Mouse (Mus musculus): ENCODE measurements around the gene Acads. TPM values are rescaled to one million over a fixed set of nuclear protein-coding genes. Genes with fewer than 3 reads are reported as not detected.
"Not testable (repeated sequence)": the region's sequence is repeated elsewhere in the genome, so short reads cannot be mapped to it uniquely, and the experiment has no call there.

Acads gene
- polyA plus RNA-seq, 1 experiment from 2014 or later: 25.1 TPM

DNA sequence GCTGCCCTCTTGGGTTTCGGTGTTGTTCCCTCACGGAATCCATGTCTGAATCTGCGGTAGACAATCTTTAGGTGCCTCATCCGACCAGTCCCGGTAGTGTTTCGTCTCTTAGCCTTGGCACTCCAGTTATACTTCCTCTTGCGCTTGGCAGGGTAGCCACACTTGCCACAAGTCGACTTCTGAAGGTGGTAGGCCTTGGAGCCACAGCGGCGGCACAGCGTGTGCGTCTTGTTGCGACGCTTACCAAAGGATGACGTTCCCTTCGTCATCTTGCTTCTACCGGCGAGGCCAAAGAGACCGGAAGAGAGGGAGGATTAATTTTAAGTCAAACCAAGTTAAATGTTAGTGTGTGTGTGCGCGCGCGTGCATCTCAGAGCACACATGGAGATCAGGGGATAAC is 15.9 kb downstream of the Acads start:
- H3K27ac ChIP-seq; H3K4me1 ChIP-seq (replicated peaks); H3K9me3 ChIP-seq; H3K9ac ChIP-seq (replicated peaks); H3K27me3 ChIP-seq; H3K4me3 ChIP-seq (replicated peaks); H3K4me2 ChIP-seq (replicated peaks); ATAC-seq: not testable (repeated sequence)
- H3K36me3 ChIP-seq: peaks cover 33% of the 10 kb centered on the region
- 95% methylated on average over 23 of the region's 23 CpGs for WGBS

- Histone ChIP-seq H3K4me1 (replicated peaks) (no peaks in the 10 kb centered on the region), H3K4me2 (replicated peaks) (no peak overlapping the region), H3K36me3 (peaks cover 43% of the 10 kb centered on the region), H3K27me3 (no peaks in the 10 kb centered on the region), H3K9ac (replicated peaks) (no peak overlapping the region), H3K4me3 (replicated peaks) (no peak overlapping the region), H3K9me3 (no peaks in the 10 kb centered on the region), H3K27ac (no peak overlapping the region)
- no peak for ATAC-seq
- 91% methylated on average over 2 of the region's 2 CpGs for WGBS
Observed at GRCm38 (mm10) chr5:115102231-115102630, 16.9 kb downstream of the Acads start.

DNA sequence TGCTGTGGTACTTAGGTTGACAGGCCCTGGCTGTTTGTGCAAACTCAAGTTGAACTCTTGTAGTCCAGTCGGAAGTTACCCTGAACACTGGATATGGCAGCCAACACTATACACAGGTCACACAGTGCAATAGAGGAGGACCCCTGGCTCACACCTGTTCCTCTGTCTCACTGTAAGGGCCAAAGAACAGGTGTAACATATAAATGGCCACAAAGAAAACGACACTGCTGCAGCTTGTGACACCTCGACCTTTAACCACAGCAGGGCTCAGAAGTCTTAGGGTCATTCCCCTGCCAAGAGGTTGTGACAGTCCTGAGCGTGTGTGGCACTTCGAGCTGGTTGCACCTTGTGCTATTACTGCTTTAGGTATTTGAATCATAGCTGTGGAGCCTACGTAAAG is 18.7 kb downstream of the Acads start:
- 88% methylated on average over 6 of the region's 6 CpGs for WGBS
- Histone ChIP-seq H3K4me1 (replicated peaks) (no peaks in the 10 kb centered on the region), H3K4me3 (replicated peaks) (no peak overlapping the region), H3K9ac (replicated peaks) (no peak overlapping the region), H3K27me3 (no peaks in the 10 kb centered on the region), H3K27ac (no peak overlapping the region), H3K4me2 (replicated peaks) (no peak overlapping the region), H3K9me3 (no peaks in the 10 kb centered on the region), H3K36me3 (peaks cover 58% of the 10 kb centered on the region)
- no peak for ATAC-seq

DNA sequence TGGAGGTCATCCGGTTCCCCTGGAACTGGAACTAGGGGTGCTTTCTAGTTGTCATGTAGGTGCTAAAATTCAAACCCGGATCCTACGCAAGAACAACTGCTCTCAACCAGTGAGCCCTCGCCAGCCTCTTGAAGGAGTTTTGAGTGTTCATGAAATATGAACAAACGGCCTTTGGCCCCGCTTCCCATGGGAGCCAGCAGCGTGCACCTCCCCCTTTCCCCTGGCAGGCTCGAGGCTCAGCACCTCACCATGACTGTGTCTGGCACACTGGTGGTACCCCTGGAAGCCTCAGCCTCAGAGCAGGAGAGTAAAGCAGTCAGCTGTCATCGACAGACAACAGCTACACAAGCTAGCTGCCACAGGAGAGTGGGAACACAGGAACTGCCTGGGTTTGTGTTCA is 19.2 kb downstream of the Acads start:
- H3K36me3 ChIP-seq: peaks cover 63% of the 10 kb centered on the region
- H3K4me2 ChIP-seq (replicated peaks): no peak overlapping the region
- no peaks in the 10 kb centered on the region for H3K27me3 ChIP-seq
- H3K4me1 ChIP-seq (replicated peaks): no peaks in the 10 kb centered on the region
- no peak overlapping the region for H3K4me3 ChIP-seq (replicated peaks)
- WGBS: 87% methylated on average over 9 of the region's 9 CpGs
- no peak for ATAC-seq
- H3K27ac ChIP-seq: no peak overlapping the region
- H3K9ac ChIP-seq (replicated peaks): no peak overlapping the region
- H3K9me3 ChIP-seq: no peaks in the 10 kb centered on the region

DNA sequence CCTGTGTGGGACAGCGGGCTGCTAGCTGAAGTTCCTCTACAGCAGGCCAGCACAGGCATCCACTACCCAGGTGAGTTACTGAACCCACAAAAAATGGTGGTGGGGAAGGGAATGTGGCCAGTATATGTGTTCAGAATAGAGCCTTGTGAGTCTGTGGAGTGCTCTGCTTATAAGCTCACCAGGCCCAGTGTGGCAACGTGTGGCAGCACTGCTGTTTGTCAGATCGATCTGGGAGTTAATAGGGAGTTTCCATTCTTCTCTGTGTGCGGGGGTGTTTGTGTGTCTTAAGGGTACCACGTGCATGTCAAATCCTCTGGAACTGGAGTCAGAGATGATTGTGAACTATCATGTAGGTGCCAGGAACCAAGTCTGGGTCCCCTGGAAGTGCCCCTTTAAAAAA is 19.6 kb downstream of the Acads start:
- no peak overlapping the region for H3K9ac ChIP-seq (replicated peaks)
- H3K27ac ChIP-seq: no peak overlapping the region
- H3K27me3 ChIP-seq: no peaks in the 10 kb centered on the region
- no peak for ATAC-seq
- H3K4me2 ChIP-seq (replicated peaks): no peak overlapping the region
- WGBS: 85% methylated on average over 5 of the region's 5 CpGs
- no peak overlapping the region for H3K4me3 ChIP-seq (replicated peaks)
- H3K9me3 ChIP-seq: no peaks in the 10 kb centered on the region
- peaks cover 67% of the 10 kb centered on the region for H3K36me3 ChIP-seq
- H3K4me1 ChIP-seq (replicated peaks): no peaks in the 10 kb centered on the region

GRCm38 (mm10) chr5:115098195-115098594 is 21.0 kb downstream of the Acads start, which contains the start of gene Gm10401:
Gm10401 (minus strand) TSS chr5:115098295.
- no peaks in the 10 kb centered on the region for H3K4me1 ChIP-seq (replicated peaks)
- H3K4me2 ChIP-seq (replicated peaks): no peak within 1 kb of the TSS
- no peak within 1 kb of the TSS for H3K27ac ChIP-seq
- over 99% methylated on average over 8 of the region's 8 CpGs for WGBS
- H3K4me3 ChIP-seq (replicated peaks): no peak within 1 kb of the TSS
- peaks cover 70% of the 10 kb centered on the region for H3K36me3 ChIP-seq
- no peaks in the 10 kb centered on the region for H3K9me3 ChIP-seq
- no peak within 1 kb of the TSS for H3K9ac ChIP-seq (replicated peaks)
- no peaks in the 10 kb centered on the region for H3K27me3 ChIP-seq
- no peak for ATAC-seq

DNA sequence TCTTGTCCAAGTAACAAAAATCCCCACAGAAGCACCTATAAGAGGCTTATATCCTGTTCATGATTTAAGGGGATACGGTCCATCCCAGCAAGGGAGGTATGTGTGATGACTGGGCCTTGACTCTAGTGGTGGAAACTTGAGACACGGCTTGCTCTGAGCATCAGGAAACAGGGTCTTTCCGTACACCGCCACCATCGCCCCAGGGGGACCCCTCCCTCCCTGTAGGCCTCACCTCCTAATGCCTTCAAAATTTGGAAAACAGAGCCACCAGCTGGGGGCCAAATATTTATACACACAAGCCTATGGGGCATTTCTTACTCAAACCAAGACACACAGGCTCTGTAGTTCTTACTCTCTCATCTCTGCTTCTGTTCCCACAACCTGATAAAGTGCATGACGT is 27.4 kb downstream of the Acads start:
- no peaks in the 10 kb centered on the region for H3K9me3 ChIP-seq
- no peak overlapping the region for H3K4me3 ChIP-seq (replicated peaks)
- 92% methylated on average over 6 of the region's 6 CpGs for WGBS
- no peaks in the 10 kb centered on the region for H3K27me3 ChIP-seq
- ATAC-seq: no peak
- no peaks in the 10 kb centered on the region for H3K4me1 ChIP-seq (replicated peaks)
- H3K36me3 ChIP-seq: peaks cover 84% of the 10 kb centered on the region
- no peak overlapping the region for H3K9ac ChIP-seq (replicated peaks)
- H3K4me2 ChIP-seq (replicated peaks): no peak overlapping the region
- no peak overlapping the region for H3K27ac ChIP-seq

- H3K4me1 ChIP-seq (replicated peaks): no peaks in the 10 kb centered on the region
- WGBS: 82% methylated on average over 3 of the region's 3 CpGs
Observed at GRCm38 (mm10) chr5:115091015-115091414, 28.1 kb downstream of the Acads start.

DNA sequence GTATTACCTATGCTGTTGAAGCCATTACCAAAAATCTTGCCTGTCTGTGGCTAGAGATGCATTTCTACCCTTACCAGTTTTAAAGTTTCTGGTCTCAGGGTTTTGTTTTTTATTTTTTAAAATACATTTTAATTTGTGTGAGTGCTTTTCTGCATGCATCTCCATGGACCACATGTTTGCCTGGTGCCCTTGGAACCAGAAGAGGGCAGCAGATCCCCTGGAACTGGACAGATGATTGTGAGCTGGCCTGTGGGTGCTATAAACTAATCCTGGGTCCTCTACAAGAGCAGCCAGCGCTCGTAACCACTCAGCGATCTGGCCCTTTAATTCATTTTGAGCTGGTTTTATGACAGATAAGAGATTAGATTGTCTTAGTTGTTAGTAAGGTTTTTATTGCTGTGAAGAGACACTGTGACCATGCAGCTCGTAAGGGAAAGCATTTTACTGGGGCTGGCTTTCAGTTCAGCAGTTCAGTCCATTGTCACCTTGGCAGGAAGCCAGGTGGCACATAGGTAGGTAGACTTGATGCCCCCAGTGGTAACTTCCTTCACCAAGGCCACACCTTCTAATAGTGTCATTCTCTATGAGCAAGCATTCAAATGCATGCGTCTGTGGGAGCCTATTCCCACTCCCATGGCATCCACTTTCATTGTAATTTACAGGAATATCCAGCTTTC is 29.4 kb downstream of the Acads start:
- no peaks in the 10 kb centered on the region for H3K9me3 ChIP-seq
- no peak for ATAC-seq
- WGBS: 95% methylated on average over 5 of the region's 5 CpGs

More at GRCm38 (mm10) chr5:115091015-115091414, 28.1 kb downstream of the Acads start:
- no peak overlapping the region for H3K9ac ChIP-seq (replicated peaks)
- H3K27me3 ChIP-seq: no peaks in the 10 kb centered on the region
- H3K4me3 ChIP-seq (replicated peaks): no peak overlapping the region
- H3K9me3 ChIP-seq: no peaks in the 10 kb centered on the region
- H3K36me3 ChIP-seq: peaks cover 84% of the 10 kb centered on the region
- no peak overlapping the region for H3K27ac ChIP-seq
- ATAC-seq: no peak
- no peak overlapping the region for H3K4me2 ChIP-seq (replicated peaks)

GRCm38 (mm10) chr5:115085675-115086074 is 33.5 kb downstream of the Acads start:
- ATAC-seq: no peak

More for the DNA sequence above, 29.4 kb downstream of the Acads start:
- H3K36me3 ChIP-seq: peaks cover 82% of the 10 kb centered on the region
- H3K27me3 ChIP-seq: no peaks in the 10 kb centered on the region
- no peak overlapping the region for H3K9ac ChIP-seq (replicated peaks)
- no peak overlapping the region for H3K4me2 ChIP-seq (replicated peaks)
- H3K4me3 ChIP-seq (replicated peaks): no peak overlapping the region
- no peaks in the 10 kb centered on the region for H3K4me1 ChIP-seq (replicated peaks)
- H3K27ac ChIP-seq: no peak overlapping the region

DNA sequence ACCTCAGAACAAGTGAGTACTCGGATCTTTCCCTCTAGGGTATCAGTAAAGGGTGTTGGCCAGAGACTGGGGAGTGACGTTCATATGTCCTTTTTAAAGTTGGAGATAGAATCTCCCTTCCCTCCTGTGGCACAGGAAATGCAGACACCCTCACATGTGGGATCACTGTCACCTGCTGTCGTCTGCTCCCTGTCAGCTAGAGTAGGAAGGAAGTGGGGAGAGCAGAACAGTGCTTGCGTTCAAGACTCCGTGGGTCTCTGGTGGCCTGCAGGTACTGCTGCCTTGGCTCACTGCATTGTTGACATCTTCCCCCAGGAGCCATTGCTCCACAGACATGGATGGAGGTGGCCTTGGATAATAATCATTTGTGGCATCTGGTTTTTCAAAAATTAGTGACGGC is 35.7 kb downstream of the Acads start:
- no peaks in the 10 kb centered on the region for H3K4me1 ChIP-seq (replicated peaks)
- no peaks in the 10 kb centered on the region for H3K27me3 ChIP-seq
- WGBS: 95% methylated on average over 6 of the region's 6 CpGs
- no peak overlapping the region for H3K4me3 ChIP-seq (replicated peaks)
- H3K9ac ChIP-seq (replicated peaks): no peak overlapping the region
- H3K4me2 ChIP-seq (replicated peaks): no peak overlapping the region
- ATAC-seq: no peak
- no peak overlapping the region for H3K27ac ChIP-seq
- peaks cover 58% of the 10 kb centered on the region for H3K36me3 ChIP-seq
- no peaks in the 10 kb centered on the region for H3K9me3 ChIP-seq

More at GRCm38 (mm10) chr5:115085675-115086074, 33.5 kb downstream of the Acads start:
- Histone ChIP-seq H3K27me3 (no peaks in the 10 kb centered on the region), H3K4me1 (replicated peaks) (no peaks in the 10 kb centered on the region), H3K4me2 (replicated peaks) (no peak overlapping the region), H3K9ac (replicated peaks) (no peak overlapping the region), H3K36me3 (peaks cover 79% of the 10 kb centered on the region), H3K9me3 (no peaks in the 10 kb centered on the region), H3K27ac (no peak overlapping the region), H3K4me3 (replicated peaks) (no peak overlapping the region)
- WGBS: 99% methylated on average over 2 of the region's 2 CpGs

DNA sequence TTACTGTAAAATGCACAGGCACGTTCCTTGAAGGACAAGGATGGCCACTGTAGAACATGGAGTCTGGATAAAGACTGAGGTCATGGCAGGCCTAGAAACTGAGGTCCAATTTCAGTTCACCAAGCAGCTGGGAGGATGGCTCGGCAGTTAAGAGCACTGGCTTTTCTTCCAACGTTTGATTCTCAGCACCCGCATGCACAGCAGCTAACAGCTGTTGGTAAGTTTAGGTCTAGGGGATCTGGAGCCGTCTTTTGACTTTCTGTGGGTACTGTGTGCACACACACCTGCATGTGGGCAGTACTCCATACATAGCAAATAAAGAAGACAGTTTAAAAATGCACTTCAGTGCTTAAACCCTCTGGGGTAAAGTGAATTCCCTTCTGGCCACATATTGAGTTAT is 37.5 kb downstream of the Acads start:
- H3K9ac ChIP-seq (replicated peaks): no peak overlapping the region
- ATAC-seq: no peak
- H3K4me2 ChIP-seq (replicated peaks): no peak overlapping the region
- peaks cover 41% of the 10 kb centered on the region for H3K36me3 ChIP-seq
- no peak overlapping the region for H3K27ac ChIP-seq
- H3K4me3 ChIP-seq (replicated peaks): no peak overlapping the region
- H3K4me1 ChIP-seq (replicated peaks): no peaks in the 10 kb centered on the region
- 89% methylated on average over 5 of the region's 5 CpGs for WGBS
- H3K9me3 ChIP-seq: no peaks in the 10 kb centered on the region
- no peaks in the 10 kb centered on the region for H3K27me3 ChIP-seq
